Mouse (Mus musculus) kidney, adult 9 months (tissue): ENCODE measurements around the gene Sppl2b.

ENCODE experiments used
- DNase-seq: peaks from one replicate; pipeline ENCODE4 v3.0.0; 2022

Gene Sppl2b

DNA sequence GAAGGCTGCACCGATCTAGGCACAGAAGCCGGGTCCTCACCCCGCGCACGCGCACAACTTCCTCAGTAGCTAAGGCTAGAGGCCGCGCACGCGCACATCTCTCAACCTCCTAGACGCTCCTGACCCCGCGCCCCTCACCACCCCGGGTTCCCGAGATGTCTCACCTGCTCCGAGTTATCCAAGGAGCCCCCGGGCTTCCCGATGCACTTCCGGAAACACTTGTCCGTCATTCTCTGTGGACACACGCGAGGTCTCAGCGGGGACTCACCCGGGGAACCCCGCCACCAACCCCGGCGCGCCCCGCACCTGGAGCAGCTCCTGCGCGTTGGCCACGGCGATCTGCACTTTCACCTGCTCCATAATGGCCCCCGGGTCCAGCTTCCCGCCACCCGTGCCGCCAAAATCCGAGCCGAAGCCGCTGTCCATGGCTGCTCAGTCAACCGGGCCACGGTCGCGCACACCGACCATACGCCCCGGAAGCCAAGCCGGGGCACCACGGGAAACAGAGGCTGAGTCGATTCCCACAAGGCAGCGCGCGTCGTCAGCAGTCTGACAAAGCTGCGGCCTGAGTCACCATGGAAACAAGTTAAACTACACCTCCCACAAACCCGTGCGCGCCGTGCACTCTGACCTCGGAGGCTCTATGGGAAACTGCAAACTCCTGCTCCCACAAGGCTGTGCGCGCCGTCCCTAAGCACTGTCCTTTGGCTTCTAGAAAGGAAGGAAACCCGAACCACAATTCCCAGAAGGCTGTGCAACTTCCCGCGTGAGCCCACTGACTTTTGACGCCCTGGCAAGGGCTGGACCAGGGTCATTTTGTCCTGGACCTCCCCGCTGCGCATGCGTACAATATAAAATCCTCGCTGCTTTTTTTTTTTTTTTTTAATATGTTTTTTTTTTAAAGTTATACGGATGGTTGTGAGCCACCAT is 45.5 kb downstream of the Sppl2b start, which contains the start of gene Timm13:
Gene Timm13, minus strand, starts transcription at position 652 of the 930 bp plus-strand sequence.
- DNase-seq, result peak; percentile 100

DNA sequence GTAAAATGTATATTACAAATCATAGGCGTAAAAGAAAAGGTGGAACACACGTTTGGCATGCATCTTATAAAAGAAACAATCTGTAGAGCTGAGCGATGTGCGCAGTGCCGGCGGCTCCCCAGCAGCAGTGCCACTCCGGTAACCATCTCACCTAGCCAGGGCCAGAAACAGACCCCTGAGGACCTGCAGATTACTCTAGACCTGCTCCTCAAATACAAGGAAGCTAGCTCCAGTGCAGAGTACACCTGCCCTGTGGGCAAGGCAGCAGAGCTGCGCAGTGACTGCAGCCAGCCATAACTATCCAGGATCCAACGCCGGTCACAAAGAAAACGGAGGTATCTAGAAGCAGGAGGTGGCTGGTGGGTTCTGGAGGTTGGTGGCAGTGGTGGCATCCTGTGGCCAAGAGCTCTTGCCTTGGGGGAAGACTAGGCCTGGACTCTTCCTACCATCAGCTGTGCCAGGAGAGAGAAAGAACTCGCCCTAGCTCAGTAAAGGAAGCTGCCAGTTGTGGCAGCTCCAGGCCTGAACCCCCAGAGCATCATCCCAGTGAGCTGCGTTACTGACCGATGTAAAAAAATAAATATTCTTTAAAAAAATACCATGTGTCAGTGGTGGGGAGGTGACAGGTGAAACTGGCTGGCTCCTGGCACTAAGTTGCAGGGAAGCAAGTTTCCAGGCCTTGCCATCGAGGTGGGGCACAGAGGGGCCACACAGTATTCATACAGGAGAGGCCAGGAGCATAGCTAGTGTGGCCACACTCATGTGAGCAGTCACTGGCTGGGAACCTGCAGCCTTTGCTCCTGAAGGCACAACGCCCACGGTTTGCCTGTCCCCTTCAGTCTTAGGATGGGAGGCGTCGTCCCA is 46.6 kb downstream of the Sppl2b start:
- DNase-seq, result peak; percentile 57

DNA sequence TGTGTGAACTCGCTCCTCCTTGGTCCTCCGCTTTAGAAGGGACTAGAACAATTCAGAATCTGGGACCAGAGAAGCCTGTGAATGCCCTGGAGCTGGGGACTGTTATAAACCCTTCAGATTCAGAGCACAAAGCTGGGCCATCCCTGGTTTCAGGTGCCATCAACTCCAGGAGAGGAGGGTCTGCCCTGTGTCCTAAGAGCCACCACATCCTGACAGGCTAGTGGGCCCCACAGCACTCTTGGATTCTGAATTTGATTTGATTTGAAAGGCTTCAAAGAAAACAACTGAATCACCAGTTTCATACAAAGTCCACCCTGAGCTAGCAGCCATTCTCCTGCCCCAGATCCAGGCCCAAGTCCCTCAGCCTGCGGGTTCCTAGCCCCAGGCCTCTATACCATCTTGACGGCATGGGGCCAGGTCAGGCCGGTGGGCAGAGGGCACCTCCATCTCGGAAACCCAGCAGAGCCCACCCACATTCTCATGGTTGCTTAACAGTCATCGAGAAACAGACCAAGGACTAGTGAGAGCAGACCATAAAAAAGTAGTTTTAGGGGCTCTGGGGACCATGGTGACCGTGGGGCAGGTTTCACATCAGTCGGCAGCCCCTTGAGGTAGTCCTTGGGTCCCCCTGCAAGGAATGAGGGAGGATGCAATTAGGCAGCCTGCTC is 47.3 kb downstream of the Sppl2b start:
- DNase-seq, result no peak

DNA sequence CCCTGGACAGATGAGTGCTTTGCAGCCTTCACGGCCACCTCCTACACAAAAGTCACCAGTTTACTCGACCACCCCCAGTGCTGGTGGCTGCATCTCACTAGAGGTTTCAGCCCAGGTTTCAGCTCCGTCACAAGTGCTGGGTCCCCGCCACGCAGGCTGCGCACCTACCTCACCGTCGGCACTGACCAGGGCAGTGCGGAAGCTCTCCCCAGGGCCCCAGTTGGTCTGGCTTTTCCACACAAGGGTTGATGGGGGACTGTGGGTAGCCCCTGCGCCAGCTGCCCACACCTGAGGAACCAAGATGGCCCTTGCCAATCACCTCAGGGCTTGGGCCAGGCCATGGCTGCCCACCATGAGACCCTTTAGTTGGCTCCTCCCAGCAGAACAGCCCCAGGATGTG is 48.2 kb downstream of the Sppl2b start:
- no peak for DNase-seq

DNA sequence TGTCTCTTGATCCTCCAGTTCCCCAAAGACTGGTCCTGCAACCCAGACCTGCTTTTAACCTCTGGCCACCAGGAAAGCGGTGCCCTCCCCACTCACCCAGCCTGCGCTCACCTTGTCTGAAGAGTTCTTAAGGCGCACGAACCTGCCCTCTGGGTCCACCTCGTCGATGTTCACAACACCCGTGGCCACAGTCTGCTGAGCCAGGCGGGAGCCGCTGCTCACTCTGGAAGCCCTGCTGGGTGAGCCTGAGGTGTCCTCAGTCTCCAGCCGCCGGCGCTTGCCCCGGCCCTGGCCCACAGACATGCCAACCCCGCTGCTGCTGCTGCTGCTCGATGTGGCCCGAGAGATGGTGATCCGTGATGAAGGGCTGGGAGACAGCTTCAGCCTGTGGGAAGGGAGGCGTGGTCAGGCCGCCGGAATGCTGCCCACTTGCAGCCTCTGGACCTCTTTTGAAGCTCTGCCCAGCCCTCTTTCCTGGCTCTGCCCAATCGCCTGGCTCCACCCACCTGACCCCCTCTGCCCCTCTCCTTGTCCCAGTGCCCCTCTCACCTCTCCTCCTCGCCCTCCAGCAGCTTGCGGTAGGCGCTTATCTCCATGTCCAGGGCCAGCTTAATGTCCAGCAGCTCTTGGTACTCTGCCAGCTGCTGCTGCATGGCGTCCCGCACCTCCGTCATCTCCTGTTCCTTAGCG is 49.1 kb downstream of the Sppl2b start:
- DNase-seq, result no peak

DNA sequence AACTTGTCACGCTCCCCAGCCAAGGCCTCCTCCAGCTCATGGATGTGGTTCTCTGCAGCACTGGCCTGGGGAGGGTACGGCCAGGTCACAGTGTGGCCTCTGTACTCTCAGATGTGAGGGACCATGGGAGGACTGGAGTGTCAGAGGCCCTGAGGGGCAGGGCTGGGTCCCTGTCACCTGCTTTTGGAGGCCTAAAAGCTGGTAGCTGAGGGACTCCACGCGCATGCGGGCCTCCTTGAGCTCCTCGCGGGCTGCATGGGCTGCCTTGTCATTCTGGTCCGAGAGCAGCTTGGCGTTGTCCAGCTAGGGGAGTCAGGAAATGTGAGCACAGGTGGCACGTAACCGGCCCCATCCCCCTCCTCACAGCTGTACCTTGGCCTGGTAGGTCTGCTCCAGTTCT is 49.6 kb downstream of the Sppl2b start:
- DNase-seq, result no peak

DNA sequence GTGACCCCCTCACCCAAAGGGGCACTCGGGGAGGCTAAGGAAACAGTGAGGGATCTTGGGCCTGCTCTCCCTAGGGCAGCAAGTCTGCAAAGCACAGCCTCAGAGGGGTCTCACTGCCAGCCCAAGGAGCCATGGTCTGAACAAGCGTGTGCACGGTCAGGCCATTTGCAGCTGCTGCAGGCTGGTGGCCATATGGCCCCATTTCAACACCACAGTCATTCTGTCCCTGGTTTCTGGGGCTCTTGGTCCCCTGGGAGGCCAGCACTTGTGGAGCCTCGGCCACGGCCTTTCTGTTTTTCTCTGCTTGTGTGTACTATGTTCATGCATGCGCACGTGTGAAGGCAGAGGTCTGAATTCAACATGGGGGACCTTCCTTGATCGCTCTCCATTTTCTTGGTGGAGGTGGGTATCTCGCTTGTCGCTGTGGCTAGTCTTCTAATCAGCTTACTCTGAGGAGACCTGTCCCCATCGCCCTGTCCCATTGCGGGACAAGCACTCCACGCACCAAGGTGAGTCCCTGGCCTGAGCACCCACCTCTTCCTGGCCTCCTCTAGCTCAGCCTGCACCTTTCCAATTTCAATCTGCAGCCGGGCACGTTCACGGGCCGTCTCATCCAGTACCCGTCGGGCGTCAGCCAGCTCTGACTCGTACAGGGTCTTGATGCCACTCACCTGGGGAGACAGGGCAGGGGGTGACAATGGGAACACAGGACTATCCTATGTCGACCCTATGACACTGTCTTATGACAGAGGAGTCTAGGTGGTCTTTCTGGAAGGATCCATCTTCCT is 54.5 kb downstream of the Sppl2b start:
- DNase-seq, result no peak

DNA sequence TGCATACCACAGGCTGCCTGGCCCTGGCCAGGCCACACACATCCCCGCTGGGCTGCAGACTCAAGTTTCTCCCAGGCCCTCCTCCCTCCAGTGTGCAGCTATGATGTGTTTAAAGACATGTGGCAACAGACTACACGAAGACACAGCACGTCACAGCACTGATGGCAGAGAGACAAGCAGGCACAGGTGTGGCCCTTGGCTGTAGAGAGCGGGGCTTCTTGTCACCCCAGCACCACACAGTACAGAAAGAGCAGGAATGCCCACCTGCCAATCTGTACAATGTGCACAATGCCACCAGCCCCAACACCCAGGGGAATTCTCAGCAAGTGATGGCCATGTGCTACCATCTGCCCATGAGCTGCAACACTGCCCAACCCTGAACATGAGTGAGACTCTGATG is 56.3 kb downstream of the Sppl2b start:
- no peak for DNase-seq

DNA sequence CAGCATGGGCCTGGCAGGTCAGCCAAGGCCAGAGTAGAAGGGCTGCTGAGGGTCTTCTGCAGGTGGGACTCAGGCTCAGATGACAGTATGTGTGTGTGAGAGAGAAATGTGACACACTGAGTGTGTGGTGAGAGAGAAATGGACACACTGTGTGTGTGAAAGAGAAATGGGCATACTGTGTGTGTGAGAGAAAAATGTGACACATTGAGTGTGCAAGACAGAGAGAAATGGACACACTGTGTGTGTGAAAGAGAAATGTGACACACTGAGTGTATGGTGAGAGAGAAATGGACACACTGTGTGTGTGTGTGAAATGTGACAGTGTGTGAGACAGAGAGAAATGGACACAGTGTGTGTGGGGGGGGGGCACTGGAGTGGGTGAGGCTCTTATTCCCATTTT is 56.8 kb downstream of the Sppl2b start:
- no peak for DNase-seq

DNA sequence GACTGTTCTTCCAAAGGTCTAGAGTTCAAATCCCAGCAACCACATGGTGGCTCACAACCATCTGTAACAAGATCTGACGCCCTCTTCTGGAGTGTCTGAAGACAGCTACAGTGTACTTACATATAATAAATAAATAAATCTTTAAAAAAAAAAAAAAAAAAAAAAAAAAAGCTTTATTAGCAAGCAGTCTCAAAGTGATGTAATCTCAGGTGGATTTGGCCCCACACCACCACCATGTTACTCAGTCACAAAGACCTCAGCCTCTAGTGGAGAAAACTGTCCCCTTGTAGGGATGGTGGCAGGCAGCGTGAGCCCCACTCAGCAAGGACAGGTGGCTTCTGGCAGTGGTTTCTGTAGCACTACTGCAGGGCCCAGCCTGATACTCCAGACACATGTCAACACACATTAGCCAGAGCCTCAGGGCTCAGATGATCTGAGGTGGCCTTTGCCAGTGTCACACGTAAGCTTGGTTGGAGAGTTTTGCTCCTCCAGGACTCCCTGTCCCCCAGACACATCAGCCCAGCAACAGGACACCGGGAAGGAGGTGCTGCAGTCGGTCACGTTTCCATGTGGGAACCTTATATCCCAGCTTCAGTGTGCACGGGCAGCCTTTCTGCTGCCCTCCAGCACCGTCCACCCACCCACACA is 58.4 kb downstream of the Sppl2b start:
- DNase-seq, result no peak

DNA sequence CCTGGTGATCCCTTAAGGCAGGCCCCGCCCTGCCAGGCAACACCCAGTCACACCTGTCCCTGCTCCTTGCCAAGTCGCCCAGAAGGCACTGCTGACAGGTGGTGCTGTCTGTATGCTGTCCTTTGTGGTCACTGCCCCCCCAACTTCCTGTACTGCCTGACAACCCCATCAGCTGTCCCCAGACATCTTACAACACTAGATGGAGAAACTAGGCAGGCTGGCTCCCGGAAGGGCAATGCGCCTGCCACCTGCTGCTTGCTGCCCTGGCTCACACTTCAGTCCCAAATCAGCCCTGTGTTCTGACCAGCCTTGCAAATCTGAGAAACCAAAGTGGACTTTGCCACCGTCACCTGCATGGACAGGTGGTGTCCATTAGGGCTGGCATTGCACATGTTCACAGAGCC is 59.2 kb downstream of the Sppl2b start:
- no peak for DNase-seq

DNA sequence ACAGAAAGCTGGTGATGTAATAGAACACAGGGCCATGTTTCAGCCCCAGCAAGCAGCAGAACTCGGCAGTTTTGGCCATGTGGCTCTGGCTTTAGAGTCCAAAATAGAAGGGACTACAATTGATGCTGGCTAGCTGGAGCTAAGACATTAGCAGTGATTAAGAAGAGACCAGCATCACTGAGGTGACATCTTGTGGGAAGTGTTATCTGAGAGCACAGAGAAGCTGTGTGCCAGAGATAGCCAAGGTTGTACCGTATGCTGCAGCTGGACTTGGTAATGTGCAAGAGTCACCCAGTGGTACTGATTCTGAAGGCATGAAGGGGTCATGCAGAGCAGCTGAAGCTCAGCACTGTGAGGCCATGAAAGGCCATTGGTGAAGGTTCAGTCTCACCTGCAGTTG is 60.2 kb downstream of the Sppl2b start:
- no peak for DNase-seq

DNA sequence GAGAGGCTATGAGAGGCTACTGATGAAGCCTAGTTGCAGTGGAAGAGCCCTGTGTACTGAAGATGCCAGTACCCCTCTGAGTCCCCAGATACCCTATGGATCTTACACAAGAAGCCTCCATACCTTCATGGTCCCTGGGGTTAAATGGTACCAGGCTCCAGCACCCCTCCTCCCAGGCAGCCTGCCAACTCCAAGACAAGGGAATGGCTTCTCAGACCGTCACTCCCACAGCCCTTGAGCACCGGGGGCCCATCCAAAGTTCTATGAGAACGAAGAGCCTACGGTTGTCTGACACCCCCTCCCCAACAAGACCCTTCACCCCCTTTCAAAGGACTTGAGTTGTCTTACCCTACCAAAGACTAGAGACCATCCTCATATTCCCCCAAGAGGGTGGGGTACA is 60.7 kb downstream of the Sppl2b start:
- no peak for DNase-seq

DNA sequence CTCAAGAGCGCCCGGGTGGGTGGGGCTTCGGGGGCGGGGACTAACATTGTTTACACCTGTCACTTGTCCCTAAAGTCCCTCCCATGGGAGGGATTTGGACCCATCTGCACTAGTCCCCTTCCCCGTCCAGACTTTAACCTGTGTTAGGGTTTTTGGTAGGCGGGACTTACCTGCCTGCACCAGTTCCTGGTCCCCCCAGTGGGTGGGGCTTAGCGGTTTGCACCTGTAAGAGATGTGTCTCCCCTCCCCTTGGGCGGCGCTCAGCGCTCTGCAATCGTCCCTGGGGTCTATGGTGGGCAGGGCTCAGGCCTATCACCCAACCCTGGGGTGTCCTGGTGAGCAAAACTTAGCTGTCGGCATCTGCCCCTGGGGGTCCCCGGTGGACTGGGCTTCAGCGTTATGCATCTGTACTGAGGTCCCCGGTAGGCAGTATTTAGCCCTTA is 62.3 kb downstream of the Sppl2b start:
- DNase-seq, result peak; percentile 60

DNA sequence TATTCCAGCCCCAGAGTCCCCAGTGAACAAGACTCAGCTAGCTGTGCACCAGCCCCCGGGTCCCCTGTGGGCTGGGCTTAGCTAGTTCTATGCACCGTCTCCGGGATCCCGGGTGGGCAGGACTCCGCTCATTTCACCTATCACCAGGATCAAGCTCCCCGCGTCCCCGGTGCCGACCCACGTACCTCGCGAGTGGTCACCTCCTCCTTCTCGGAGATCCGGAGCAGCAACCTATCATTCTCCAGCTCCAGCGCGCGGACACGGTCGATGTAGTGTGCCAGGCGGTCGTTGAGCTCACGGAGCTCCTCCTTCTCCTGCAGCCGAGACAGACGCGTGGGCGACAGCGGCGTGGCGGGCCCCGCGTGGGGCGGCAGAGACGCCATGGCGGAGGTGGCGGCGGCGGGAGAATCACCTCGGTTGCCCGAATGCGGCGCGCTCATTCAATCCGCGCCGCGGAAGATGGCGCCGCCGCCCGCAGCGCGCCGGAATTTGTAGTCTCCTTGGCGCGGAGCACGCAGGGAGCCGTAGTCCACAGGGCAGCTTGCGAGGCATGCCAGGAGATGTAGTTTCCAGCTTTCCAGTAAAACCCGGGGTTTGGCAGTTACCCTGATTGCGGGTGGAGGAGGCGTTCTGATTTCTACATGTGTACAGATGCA is 62.8 kb downstream of the Sppl2b start, which contains the start of gene Lmnb2:
Gene Lmnb2, minus strand, starts transcription at position 467 of the 656 bp plus-strand sequence.
- DNase-seq, result peak; percentile 72
